Mouse (Mus musculus) inflammation-experienced regulatory T-cells, adult 6 months (primary cell): ENCODE data around the gene Kiss1r. TPM values are rescaled to one million over a fixed set of nuclear protein-coding genes. Genes with fewer than 3 reads are reported as not detected.
"Not testable (repeated sequence)": the region's sequence is repeated elsewhere in the genome, so short reads cannot be mapped to it uniquely, and the experiment has no call there.

Experiments used
- ATAC-seq: one replicate; pipeline ENCODE4 v1.8.0; 2017
- polyA plus RNA-seq, 3 experiments: library from polyadenylated mRNA; unstranded; fragments of 100-300 nt; shearing (Covaris generic); gene quantifications; one replicate each; pipeline ENCODE4 v1.2.1; 2017

Gene Kiss1r
- polyA plus RNA-seq, 3 experiments from 2014 or later, result not detected

- ATAC-seq, result no peak
Observed at GRCm38 (mm10) chr10:79942988-79943387, 26.2 kb downstream of the Kiss1r start.

DNA sequence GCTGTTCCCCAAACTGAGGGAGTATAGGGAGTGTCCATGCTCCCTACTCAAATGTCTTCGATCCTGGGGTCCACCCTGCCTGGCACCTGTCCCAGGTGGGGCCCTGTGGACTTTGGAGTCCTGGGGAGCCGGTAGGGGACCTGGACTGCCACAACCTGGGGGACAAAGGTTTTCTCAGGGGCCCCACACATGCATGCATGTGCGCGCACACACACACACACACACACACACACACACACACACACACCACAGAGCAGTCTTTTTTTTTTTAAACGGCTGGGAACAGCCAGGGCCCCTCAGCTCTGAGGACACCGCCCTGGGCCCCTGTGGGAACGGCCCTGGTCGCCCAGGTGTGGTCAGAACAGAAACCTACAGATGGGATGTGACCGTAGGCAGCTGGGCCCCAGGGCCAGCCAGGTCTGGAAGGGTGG is 26.7 kb downstream of the Kiss1r start:
- ATAC-seq, result no peak

DNA sequence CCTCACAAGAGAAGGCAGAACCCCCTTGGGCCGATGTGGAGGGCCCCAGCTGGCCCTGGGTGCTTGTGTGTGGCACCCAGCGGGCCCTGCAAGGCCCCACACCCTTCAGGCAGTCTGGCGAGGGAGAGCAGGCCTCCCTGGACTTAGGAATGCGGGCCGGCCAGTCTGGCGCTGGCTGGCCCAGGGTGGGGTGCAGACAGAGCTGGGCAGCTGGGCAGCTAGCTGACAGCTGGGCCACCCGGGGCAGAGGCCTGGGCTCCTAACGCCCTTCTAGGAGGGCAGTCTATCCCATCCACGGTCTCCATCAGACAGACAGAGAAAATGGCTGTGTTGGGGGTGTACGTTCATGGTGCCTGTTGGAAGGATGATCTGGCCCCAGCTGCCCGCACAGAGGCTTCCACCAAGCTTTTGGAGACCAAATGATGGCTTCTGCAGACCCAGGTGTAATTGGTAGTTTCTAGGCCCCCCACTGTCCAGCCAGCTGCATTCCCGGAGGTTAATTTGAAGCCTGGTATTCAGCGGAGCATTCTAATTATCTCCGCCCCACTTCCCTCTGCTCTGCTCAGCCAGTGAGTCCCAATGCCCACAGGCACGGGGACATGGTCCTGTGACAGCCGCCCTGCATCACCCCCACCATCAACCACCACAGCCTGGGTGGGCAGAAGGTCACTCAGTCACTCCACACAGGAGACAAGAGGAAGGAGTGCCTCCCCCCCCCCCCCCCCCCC is 28.9 kb downstream of the Kiss1r start:
- ATAC-seq, result no peak

DNA sequence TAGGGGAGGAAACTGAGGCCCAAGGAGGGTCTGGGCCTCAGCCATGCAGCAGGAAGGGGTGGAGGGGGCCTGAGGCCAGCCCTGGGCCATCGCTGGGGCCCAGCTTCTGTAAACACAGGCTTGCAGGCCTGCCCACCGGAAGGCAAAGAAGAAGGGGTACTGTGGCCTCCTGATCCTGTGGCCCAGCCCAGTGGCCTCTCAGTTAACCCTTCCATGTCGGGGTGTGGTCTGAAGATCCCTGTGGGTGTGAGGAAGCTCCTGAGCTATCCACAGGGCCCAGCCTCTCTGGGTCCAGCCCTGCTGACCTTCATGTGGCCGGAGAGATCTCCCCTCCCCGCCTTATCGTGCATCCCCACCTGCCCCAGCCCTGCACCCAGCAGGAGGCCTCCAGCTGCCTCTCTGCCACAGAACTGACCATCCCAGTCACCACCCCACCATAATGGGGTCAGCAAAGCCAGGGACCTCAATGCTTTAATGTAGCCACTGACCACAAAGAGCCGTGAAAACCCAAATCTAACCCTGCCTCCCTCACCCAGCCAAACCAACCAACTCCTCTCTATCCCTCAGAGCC is 30.1 kb downstream of the Kiss1r start:
- ATAC-seq, result no peak

- no peak for ATAC-seq
Observed at GRCm38 (mm10) chr10:79947502-79947901, 30.7 kb downstream of the Kiss1r start.

DNA sequence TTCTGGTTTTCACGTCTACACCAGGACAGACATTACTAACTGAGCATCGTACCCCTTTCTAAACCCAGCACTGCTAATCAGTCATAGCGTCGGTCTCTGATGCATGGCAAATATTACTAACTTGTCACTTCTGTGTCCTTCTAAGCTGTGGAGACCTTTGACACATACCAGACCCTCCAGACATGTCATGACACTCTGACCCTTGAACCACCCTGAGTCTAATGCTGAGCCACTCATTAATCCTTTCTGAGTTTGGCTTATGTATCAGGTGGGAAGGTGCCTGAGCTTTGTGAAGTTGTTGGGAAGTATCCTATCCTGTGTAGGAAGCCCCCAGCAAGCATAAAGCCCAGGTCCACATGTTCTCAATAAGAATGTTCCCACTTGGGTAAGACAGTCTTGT is 33.1 kb downstream of the Kiss1r start:
- ATAC-seq, result no peak

GRCm38 (mm10) chr10:79950661-79951060 is 33.9 kb downstream of the Kiss1r start:
- no peak for ATAC-seq

DNA sequence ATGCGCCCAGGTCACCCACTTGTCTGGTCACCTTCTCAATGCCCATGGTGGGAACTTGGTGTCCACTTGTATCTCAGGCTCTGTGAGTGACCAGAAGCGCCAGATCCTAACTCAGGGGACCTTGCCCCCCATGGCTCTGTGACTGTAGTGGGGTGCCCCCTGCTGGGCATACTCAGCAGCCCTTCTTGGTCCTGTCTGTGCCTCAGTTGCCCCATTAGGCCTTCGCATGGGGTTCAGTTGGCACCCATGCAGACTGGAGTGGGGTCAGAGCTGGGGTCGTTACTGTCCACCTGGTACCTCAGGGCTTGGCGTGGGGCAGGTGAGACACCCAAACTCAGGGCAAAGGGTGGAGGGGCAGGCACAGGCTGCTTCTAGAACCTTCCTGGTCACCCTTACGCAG is 37.2 kb downstream of the Kiss1r start:
- no peak for ATAC-seq

DNA sequence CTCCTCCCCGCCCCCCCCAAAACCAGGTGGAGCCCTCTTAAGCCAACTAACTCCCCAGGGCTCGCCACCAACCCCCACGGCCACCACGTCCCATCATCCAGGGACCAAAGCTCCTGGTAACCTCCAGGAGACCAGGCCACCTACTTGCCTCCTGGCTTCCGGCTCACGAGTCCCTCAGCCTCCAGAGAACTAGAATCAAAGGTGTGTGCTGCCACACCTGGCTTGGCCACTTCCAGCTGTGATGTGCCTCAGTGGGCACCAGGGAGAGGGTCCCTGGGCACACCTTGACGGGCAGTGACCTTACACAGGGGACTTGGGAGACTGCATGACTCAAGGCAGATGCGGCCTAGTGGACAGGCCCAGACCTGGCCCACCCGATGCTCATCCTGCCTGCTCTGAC is 38.9 kb downstream of the Kiss1r start:
- ATAC-seq, result no peak

DNA sequence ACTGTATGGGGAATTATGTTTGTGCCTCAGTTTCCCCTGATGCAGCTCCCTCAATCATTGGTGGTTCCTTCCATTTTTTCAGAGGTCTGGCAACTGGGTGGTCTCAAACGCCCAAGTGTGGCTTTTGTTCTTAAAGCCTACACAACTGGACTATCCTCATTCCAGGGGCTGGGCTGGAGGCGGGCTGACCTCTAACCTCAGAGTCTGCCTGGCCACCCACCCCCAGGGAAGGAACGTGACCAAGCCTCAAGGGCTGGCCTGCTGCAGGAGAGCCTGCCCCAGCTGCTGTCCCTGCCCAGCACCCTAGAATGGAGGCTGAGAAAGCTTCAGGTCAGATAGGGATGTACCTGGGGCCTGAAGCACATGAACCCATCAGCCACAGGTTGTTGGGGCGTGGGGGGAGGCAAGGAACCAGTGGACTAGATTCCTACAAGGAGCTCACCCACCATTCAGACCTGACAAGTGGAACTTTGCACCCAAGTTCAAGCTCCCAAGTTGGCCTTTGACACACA is 39.9 kb downstream of the Kiss1r start:
- no peak for ATAC-seq

- no peak for ATAC-seq
Observed at GRCm38 (mm10) chr10:79958140-79958816, 41.5 kb downstream of the Kiss1r start.

DNA sequence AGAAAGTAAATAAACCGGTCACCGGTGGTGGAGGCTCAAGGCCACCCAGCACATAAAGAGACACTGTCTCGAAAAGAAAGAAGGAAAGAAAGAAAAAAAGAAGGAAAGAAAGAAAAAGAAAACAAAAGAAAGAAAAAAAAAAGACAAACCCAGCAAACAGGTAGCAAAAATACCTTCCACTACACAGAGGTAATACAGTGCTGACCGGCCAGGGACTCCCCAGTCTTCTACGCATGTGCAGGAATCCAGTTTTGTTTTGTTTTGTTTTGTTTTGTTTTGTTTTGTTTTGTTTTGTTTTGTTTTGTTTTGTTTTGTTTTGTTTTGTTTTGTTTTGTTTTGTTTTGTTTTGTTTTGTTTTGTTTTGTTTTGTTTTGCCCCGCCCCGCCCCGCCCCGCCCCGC is 42.6 kb downstream of the Kiss1r start:
- ATAC-seq, result not testable (repeated sequence)

DNA sequence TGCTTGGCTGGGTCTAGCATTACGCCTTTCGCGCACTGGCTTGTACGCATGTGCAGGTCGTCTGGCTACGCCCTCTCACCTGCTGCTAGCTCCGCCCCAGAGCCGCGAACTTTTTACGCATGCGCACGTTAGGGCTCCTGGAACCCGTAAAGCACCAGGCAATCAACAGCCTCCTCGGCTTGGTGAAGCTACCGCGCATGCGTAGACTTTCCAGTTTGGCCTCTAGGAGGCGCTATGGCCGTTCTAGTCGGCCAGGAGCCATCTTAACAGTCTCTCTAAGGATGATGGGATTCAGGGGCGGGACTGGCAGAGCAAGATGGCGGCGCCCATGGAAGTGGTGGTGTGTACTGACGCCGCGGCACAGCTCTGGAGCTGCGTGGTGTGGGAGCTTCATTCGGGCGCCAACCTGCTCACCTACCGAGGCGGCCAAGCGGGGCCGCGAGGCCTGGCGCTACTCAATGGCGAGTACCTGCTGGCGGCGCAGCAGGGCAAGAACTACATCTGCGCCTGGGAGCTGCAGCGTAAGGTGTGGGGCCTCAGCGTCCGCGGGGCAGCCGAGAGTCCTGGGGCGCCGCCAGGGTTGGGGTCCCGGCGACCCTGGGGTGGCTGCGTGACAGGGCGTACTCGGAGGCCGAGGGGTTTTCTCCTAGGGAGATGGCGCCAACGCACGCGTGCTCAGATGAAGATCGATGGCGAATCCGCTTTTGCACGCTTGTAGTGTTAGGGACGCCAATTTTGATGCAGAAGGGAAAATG is 43.3 kb downstream of the Kiss1r start, which contains the start of gene Wdr18:
Wdr18 (plus strand) TSS at position 306 of the 755 bp plus-strand sequence.
- peak; percentile 93 for ATAC-seq

- no peak for ATAC-seq
Observed at GRCm38 (mm10) chr10:79960671-79961294, 44.0 kb downstream of the Kiss1r start.

GRCm38 (mm10) chr10:79964727-79965126 is 48.0 kb downstream of the Kiss1r start:
- no peak for ATAC-seq

DNA sequence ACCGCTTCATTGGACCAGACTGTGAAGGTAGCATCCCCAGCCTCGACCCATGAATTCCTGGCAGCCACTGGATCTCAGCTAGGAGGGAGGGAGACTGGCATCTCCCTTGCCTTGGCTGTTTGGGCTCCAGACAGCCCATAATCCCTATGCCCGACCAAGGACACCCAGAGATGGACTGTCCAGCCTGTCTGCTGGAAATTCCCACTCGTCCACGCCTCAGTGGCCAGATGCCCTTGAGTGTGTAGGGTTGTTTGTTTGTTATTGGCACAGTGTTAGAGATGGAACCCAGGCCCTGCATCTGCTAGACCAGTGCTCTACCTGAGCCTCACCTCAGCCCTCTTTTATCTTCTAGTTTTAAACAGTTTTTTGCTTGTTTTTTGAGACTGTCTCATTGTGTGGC is 48.6 kb downstream of the Kiss1r start:
- no peak for ATAC-seq

- ATAC-seq, result no peak
Observed at GRCm38 (mm10) chr10:79966886-79967400, 50.2 kb downstream of the Kiss1r start.

DNA sequence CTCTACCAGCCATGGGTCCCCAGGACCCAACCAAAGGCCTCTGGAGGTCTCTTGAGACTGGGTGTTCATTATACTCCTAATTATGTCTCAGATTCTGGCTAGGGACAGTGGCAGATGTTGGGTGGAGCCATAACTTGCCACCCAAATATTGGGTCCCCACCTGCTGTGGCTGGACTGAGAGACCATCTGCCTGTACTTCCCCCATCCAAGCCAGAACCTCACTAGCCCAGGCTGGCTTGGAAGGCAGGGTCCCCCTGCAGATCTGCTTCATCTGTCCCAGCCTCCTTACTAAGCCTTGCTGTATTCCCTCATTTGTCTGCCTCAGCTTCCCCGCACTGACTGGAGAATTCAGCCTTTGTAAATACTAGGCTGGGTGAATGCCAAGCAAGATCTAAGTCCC is 51.4 kb downstream of the Kiss1r start:
- no peak for ATAC-seq

DNA sequence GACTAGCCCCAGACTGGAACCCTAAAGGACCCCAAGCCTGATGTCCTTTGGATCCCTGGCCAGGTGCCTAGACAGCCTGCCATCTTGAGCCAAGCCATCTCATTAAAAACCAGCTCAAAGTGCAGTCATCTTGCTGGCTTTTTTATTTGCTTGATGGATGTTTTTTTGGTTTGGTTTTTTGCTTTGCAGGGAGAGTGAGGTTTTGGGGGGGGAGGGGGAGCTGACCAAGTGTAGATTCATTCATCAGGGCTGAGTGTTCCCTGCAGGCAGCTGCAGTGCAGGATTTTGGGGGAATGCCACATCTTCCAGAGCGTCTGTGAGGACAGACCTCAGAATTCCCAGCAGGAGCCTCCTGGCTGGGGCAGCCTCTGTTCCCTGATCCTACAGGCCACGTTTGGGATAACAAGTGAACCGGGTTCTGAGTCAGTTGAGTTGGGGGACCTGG is 52.4 kb downstream of the Kiss1r start:
- no peak for ATAC-seq

DNA sequence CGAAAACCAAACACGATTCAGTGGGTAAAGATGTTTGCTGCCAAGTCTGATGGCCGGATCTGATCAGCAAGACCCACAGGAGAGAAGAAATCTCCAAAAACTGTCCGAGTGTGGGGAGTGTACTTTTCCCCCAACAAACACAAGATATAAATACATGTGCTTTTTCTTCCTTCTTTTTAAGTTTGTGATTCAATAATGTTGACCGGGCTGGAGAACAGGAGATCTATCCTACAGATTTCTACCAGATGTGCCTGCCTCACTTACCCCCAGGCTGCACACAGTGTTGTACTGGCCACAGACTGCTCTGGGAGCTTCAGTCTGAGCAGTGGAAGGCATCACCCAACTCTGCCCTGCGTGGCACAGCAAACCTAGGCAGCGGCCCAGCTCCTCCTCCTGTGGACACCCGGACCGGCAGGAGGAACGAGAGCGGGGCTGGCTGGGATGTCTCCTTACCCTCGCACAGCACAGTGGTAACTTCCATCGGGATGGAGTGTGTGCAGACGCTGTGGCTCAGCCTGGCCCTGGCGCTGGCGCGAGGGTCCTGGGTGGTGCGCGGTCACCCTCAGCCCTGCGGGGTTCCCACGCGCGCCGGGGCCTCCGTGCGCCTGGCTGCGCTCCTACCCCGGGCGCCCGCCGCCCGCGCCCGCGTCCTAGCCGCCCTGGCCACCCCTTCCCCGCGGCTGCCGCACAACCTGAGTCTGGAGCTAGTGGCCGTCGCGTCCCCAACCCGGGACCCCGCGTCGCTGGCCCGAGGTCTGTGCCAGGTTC is 53.8 kb downstream of the Kiss1r start, which contains the start of gene Grin3b:
Grin3b (plus strand) TSS at position 301 of the 768 bp plus-strand sequence.
- no peak for ATAC-seq

GRCm38 (mm10) chr10:79971183-79971497 is 54.4 kb downstream of the Kiss1r start:
- ATAC-seq, result no peak
